Mouse (Mus musculus) spleen, adult 2 months (tissue): Measurements from ENCODE around the gene Odf2.
A peak's percentile ranks its signal among the peaks of the same experiment; 100 is the strongest.

Source experiments
- CTCF ChIP-seq: fragments of 200-500 bp; IDR thresholded peaks from 2 replicates; pipeline ENCODE4 v1.5.1; 2011; ENCODE audit warnings: mild to moderate bottlenecking, inconsistent platforms; ENCODE audit not compliant: insufficient read depth, insufficient read length, insufficient replicate concordance; ENCODE audit errors: extremely low read depth
- POLR2A ChIP-seq: fragments of 200-500 bp; IDR thresholded peaks from 2 replicates; pipeline ENCODE4 v1.6.1; 2011; ENCODE audit warnings: low read depth, low read length, inconsistent platforms

DNA sequence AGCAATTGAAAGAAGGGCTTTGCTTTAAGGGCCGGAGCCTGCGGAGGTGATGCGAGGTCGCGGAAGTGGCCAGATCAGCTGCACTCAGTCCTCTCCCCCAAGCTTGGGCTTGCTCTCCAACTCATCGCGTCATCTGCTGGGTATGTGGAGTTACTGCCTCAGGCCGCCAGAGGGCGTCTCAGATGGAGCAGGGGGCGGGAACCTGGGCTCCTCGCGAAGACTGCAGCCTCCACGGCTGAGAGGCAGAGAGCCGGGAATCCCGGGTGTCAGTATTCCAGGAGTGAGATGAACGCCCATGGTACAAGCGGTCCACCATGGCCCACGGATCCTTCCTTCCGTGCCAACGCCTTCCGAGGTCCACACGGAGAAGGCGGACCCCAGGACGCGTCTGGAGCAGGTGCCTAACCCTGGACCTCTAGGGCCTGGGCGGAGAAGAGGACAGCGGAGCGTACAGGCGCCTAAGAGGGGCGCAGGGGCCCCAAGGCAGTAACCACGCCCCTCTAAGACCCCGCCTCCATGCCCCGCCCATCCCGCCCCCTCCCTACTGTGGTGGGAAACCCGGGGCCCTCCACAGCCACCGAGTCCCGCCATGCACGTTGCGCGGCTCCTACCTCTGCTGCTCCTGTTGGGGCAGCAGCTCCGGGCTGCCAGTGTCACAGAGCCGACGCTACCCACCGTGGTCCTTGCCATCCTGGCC, 19.9 kb upstream of the Odf2 start, which contains the start of gene Cercam:
- TF ChIP-seq POLR2A (no peak), CTCF (peak; percentile 91)
